Mouse (Mus musculus): ENCODE measurements around the gene A530084C06Rik.

GRCm38 (mm10) chr13:31524976-31525375, 34.2 kb downstream of the A530084C06Rik start:
- TF ChIP-seq CTCF (IDR thresholded peaks at IDR 0.05; ENCODE audit: low read depth, low read length) (no peak), POLR2A (IDR thresholded peaks at IDR 0.05; ENCODE audit: extremely low read depth, insufficient read depth, low read length) (no peak)
